Mouse (Mus musculus) forebrain, embryonic 15.5 days (tissue): ENCODE data around the gene Slc16a12. TPM values are rescaled to one million over a fixed set of nuclear protein-coding genes. Genes with fewer than 3 reads are reported as not detected.
A peak's percentile ranks its signal among the peaks of the same experiment; 100 is the strongest.
"Not testable (repeated sequence)": the region's sequence is repeated elsewhere in the genome, so short reads cannot be mapped to it uniquely, and the experiment has no call there.

Experiments
- ATAC-seq: fragments of 200-750 bp; cut with Nextera tagmentation; replicated peaks from 2 replicates; pipeline ENCODE4 v1.8.0; 2017; ENCODE audit warnings: mild to moderate bottlenecking, moderate TSS enrichment, moderate library complexity
- H3K27ac ChIP-seq: fragments of 300-500 bp; sonication (generic); replicated peaks from 2 replicates; pipeline ENCODE4 v1.5.1; 2015; ENCODE audit warnings: mild to moderate bottlenecking, inconsistent platforms
- H3K27me3 ChIP-seq: fragments of 300-500 bp; sonication (generic); 2 replicates; pipeline ENCODE4 v1.6.1; 2015; ENCODE audit warnings: inconsistent platforms
- H3K36me3 ChIP-seq: fragments of 300-500 bp; sonication (generic); 2 replicates; pipeline ENCODE4 v1.6.1; 2015; ENCODE audit warnings: mild to moderate bottlenecking, inconsistent platforms
- H3K4me1 ChIP-seq: fragments of 300-500 bp; sonication (generic); 2 replicates; pipeline ENCODE4 v1.6.1; 2015; ENCODE audit warnings: inconsistent platforms
- H3K4me2 ChIP-seq: fragments of 300-500 bp; sonication (generic); replicated peaks from 2 replicates; pipeline ENCODE4 v1.6.1; 2015; ENCODE audit warnings: mild to moderate bottlenecking, inconsistent platforms
- H3K4me3 ChIP-seq: fragments of 300-500 bp; sonication (generic); 2 replicates; pipeline ENCODE4 v1.5.1; 2015; ENCODE audit warnings: mild to moderate bottlenecking, inconsistent platforms
- H3K9ac ChIP-seq: fragments of 300-500 bp; sonication (generic); replicated peaks from 2 replicates; pipeline ENCODE4 v1.6.1; 2015; ENCODE audit warnings: mild to moderate bottlenecking, inconsistent platforms
- H3K9me3 ChIP-seq: fragments of 300-500 bp; sonication (generic); 2 replicates; pipeline ENCODE4 v1.6.1; 2016; ENCODE audit warnings: inconsistent platforms
- WGBS: fragments of 180-500 bp; shearing (Covaris S2); methylation state at CpG from one replicate; pipeline ENCODE4 v1.1.7; 2015; ENCODE audit warnings: mixed read lengths; 5-methylcytosine and 5-hydroxymethylcytosine counted together
- polyA plus RNA-seq: library from polyadenylated mRNA; unstranded; fragments of >200 nt; fragmentation: Nextera tagmentation; extraction: Ambion mirVana; gene quantifications from 2 replicates; pipeline ENCODE4 v1.2.1, GENCODE M21; 2015

Gene Slc16a12
- polyA plus RNA-seq, 1 experiment from 2014 or later, result 2.6 TPM

DNA sequence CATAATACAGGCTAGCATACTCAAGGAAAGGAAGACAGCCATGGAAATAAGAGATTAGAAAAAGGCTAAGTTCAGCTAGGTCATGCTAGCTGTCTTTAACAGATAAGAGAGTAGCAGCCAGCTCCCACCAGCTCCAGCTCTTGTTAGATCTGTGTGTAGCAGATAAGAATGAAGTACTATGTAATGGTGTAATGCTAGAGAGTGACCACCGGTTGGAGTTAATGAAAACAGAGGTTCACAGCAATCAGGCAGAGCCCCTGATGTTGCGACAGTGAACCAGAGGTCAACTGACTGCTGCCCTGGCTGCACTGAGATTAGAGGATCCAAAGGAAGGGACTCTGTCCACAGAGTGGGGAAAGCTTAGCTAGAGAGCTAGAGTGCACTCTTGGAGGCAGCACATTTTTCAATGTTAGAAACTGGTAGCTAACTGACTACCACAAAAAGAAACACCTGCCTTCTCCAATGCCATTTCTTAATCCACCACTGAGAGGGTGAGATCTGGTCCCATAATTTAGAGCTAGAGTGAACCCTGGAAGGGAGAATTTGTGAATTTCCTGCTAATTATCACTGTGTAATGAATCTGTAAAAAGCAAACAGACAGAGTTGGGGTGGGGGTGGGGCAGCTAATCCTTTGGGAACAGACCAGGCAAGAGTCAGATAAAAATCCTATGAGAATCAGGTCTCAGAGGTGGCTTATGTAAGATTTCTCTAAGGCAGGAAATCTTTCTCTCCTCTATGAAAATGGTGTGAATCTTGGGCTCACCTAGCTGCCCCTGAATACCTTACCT is 90.4 kb downstream of the Slc16a12 start:
- Histone ChIP-seq H3K27ac (no peak overlapping the region), H3K9me3 (no peaks in the 10 kb centered on the region), H3K36me3 (no peaks in the 10 kb centered on the region), H3K27me3 (no peaks in the 10 kb centered on the region), H3K9ac (no peak overlapping the region), H3K4me3 (no peak overlapping the region), H3K4me1 (no peaks in the 10 kb centered on the region), H3K4me2 (no peak overlapping the region)
- ATAC-seq, result no peak
- WGBS, result 33% methylated on average over 2 of the region's 2 CpGs

DNA sequence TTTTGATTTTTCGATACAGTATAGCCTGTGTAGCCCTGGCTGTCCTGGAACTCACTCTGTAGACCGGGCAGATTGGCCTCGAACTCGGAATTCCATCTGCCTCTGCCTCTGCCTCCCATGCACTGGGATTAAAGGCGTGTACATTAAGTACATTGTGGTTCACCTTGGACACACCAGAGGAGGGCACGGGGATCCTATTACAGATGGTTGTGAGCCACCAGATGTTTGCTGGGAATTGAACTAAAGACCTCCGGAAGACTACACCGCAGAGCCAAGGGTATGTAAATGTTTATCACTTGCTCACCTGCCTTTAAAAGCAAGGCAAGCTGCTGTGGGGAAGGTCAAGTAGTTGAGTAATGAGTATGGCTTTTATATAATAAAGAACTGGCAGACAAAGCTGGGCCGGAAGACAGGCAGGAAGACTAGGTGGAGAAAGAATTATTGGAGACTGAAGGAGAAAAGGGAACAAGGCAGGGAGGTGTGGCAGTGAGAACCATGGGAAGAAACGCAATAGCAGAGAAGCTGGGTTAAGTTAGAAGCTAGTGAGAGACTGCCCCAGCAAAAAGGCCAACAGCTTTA is 91.8 kb downstream of the Slc16a12 start:
- 88% methylated on average over 10 of the region's 10 CpGs for WGBS
- Histone ChIP-seq H3K36me3 (no peaks in the 10 kb centered on the region), H3K4me3 (no peak overlapping the region), H3K27me3 (no peaks in the 10 kb centered on the region), H3K9me3 (no peaks in the 10 kb centered on the region), H3K4me2 (no peak overlapping the region), H3K9ac (no peak overlapping the region), H3K27ac (no peak overlapping the region), H3K4me1 (no peaks in the 10 kb centered on the region)
- no peak for ATAC-seq

DNA sequence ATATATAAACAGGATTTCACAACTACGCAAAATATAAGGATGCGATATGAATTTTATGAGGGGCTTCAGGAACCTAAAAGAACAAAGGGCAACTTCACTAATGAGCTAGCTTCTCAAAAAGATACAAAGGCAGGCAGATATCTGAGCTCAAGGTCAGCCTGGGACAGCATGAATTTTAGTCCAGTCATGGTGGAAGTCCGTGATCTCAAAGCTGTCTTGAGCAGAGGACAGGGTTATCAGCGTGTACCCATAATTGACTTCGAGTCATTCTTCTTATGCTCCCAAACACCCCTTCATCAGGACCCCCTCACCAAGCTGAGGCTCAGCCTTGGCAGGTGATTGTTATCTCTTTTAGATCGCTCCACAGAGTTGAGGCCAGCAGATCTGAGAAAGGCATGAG is 96.1 kb downstream of the Slc16a12 start:
- Histone ChIP-seq H3K4me3 (no peak overlapping the region), H3K27me3 (no peaks in the 10 kb centered on the region), H3K36me3 (no peaks in the 10 kb centered on the region), H3K9ac (no peak overlapping the region), H3K4me2 (no peak overlapping the region), H3K9me3 (no peaks in the 10 kb centered on the region), H3K27ac (no peak overlapping the region), H3K4me1 (no peaks in the 10 kb centered on the region)
- ATAC-seq, result no peak
- 93% methylated on average over 6 of the region's 6 CpGs for WGBS

DNA sequence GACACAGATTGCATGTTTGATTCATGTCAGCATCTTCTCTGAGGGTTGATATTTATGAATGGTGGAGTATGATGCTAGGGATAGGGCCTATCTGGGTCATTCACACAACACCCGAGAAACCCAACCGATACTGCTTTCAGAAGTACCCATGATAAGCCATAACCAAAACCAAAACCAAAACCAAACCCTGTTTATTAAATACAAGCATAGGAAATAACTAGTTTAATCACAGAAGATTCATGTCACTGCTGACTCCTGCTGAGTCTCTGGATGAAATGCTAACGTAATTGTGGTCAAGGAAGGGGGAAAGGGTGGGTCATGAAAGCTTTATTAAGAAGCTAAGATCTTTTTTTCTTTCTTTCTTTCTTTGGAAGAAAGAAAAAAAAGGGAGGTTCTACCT is 96.8 kb downstream of the Slc16a12 start:
- Histone ChIP-seq H3K27ac (no peak overlapping the region), H3K9me3 (no peaks in the 10 kb centered on the region), H3K27me3 (no peaks in the 10 kb centered on the region), H3K4me2 (no peak overlapping the region), H3K9ac (no peak overlapping the region), H3K36me3 (no peaks in the 10 kb centered on the region), H3K4me1 (no peaks in the 10 kb centered on the region), H3K4me3 (no peak overlapping the region)
- ATAC-seq, result no peak
- 77% methylated on average over 3 of the region's 3 CpGs for WGBS

DNA sequence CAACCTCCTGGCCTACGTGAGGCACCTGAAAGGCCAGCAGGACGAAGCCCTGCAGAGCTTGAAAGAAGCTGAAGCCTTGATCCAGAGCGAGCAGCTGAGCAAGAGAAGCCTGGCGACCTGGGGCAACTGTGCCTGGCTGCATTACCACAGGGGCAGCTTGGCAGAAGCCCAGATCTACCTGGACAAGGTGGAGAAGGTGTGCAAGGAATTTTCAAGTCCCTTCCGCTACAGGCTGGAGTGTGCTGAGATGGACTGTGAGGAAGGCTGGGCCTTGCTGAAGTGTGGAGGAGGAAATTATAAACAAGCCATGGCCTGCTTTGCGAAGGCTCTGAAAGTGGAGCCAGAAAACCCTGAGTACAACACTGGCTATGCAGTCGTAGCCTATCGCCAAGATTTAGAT is 99.5 kb downstream of the Slc16a12 start:
- not testable (repeated sequence) for H3K4me3 ChIP-seq, H3K9ac ChIP-seq, H3K36me3 ChIP-seq, H3K27ac ChIP-seq, H3K4me1 ChIP-seq, ATAC-seq, H3K4me2 ChIP-seq, H3K9me3 ChIP-seq, H3K27me3 ChIP-seq
- 88% methylated on average over 8 of the region's 8 CpGs for WGBS

DNA sequence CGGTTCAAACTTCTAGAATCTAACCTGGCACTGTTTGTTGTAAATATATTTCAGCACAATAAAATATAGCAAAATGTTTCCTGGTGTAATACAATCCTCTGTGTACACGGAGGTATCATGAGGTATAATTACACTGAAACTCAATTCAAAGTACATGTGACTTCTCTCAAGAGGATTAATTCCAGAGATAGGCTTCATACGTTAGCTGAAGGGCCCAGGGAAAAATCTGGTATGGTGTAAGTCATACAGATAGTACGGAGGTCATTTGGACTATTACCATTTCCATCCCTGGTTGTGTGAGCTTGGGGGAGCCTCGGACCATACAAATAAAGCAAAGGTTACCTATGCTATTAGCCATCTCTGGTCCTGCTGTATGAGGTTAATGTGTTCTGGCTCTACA is 104.5 kb downstream of the Slc16a12 start:
- H3K4me1 ChIP-seq, result no peaks in the 10 kb centered on the region
- no peak overlapping the region for H3K4me3 ChIP-seq
- 84% methylated on average over 5 of the region's 5 CpGs for WGBS
- no peaks in the 10 kb centered on the region for H3K9me3 ChIP-seq
- H3K9ac ChIP-seq, result no peak overlapping the region
- no peaks in the 10 kb centered on the region for H3K36me3 ChIP-seq
- ATAC-seq, result no peak
- no peak overlapping the region for H3K4me2 ChIP-seq
- no peak overlapping the region for H3K27ac ChIP-seq
- no peaks in the 10 kb centered on the region for H3K27me3 ChIP-seq

DNA sequence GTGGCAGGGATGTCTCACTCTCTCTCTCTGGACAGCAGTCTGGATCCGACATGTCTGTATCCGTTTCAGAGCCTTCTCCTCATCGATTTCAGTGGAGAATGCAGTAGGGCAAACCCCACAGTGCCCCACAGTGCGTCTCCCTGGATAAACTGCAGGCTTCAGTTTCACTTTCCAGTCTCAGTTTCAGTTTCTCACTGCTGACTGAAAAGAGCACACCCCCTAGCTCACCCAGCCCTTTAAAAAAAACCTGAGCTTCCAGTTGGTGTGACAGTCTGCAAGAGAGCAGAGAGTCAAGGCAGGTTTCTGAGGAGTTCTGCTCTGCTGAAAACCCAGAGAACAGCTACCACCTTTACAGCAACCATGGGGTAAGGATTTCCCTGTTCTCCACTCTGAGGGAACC is 106.5 kb downstream of the Slc16a12 start, which contains the start of the genes Ifit1bl2 and Ifit1:
Ifit1bl2 (minus strand) TSS at position 121 of the 400 bp plus-strand sequence.
Ifit1 (plus strand) TSS at position 249 of the 400 bp plus-strand sequence.
- Histone ChIP-seq H3K27me3 (no peaks in the 10 kb centered on the region), H3K9me3 (no peaks in the 10 kb centered on the region), H3K4me2 (no peak within 1 kb of the TSS), H3K4me1 (no peaks in the 10 kb centered on the region), H3K36me3 (no peaks in the 10 kb centered on the region), H3K4me3 (no peak within 1 kb of the TSS), H3K9ac (no peak within 1 kb of the TSS), H3K27ac (no peak within 1 kb of the TSS)
- WGBS, result 57% methylated on average over 4 of the region's 4 CpGs
- no peak for ATAC-seq

DNA sequence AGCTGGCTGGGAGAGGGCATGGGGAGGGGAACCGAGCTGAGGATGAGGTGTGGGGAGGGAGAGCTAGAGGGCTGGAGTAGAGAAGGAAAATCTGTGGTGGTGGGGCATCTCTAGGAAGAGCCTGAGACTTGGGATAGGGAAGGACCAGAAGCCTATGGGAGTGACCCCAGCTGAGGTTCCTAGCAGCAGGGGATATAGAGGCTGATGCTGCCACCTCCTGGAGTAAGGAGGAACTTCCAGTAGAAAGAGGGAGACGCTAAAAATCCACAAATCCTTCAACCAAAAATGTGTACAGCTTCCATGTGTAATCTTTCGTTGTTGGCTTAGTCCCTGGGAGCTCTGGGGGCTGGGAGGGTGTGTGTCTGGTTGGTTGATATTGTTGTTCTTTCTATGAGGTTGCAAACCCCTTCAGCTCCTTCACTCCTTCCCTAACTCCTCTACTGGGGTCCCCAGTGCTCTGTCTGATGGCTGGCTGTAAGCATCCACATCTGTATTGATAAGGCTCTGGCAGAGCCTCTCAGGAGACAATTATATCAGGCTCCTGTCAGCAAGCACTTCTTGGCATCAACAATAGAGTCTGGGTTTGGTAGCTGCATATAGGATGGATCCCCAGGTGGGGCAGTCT is 110.0 kb downstream of the Slc16a12 start:
- Histone ChIP-seq H3K9ac (no peak overlapping the region), H3K27ac (no peak overlapping the region), H3K4me3 (no peak overlapping the region), H3K36me3 (no peaks in the 10 kb centered on the region), H3K4me2 (no peak overlapping the region), H3K9me3 (no peaks in the 10 kb centered on the region), H3K27me3 (no peaks in the 10 kb centered on the region), H3K4me1 (no peaks in the 10 kb centered on the region)
- WGBS, result 12% methylated on average over 3 of the region's 3 CpGs
- peak; percentile 83 for ATAC-seq

DNA sequence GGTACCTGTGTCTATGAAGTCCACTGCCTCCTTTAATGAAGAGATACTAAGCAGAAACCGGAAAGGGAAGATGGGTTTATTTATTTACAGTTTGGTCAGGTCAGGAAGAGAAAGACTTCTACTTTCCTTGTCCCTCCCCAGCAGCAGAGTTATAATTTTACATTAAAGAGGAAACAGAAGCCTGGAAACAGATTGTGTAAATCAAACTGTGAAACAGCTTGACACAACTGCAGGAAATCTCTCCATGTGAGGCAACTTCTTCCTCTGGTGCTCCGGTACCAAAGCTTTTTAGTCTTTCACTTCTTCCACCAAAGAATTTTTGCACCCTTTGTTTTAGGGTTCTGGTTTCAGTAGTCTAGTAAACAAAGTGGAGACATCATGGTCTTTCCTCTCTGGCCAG is 113.6 kb downstream of the Slc16a12 start:
- Histone ChIP-seq H3K27me3 (no peaks in the 10 kb centered on the region), H3K4me2 (no peak overlapping the region), H3K9me3 (no peaks in the 10 kb centered on the region), H3K36me3 (no peaks in the 10 kb centered on the region), H3K4me3 (no peak overlapping the region), H3K9ac (no peak overlapping the region), H3K4me1 (no peaks in the 10 kb centered on the region), H3K27ac (no peak overlapping the region)
- ATAC-seq, result no peak
- WGBS, result 78% methylated on average over 2 of the region's 2 CpGs

DNA sequence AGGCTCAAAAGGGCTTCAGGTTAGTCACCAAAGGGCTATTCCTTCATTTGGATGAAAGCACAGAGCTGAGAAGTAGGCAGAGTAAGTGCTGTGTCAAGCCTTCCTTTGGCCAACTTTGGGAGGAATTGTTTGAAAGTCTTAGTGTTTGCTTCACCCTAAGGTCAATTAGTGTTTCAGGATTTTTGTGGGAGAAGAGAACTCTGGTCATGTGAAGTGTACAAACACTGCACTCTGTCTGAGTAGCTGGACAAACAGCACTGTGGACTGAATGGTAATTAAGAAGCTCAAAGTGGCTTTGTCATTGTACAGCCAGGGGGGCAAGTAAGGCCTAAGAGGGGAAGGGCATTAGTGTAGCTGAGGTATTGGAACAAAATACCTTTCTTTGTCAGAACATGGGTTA is 115.6 kb downstream of the Slc16a12 start:
- Histone ChIP-seq H3K27ac (no peak overlapping the region), H3K27me3 (no peaks in the 10 kb centered on the region), H3K4me2 (no peak overlapping the region), H3K9ac (no peak overlapping the region), H3K4me1 (no peaks in the 10 kb centered on the region), H3K4me3 (no peak overlapping the region), H3K36me3 (no peaks in the 10 kb centered on the region), H3K9me3 (no peaks in the 10 kb centered on the region)
- no peak for ATAC-seq

DNA sequence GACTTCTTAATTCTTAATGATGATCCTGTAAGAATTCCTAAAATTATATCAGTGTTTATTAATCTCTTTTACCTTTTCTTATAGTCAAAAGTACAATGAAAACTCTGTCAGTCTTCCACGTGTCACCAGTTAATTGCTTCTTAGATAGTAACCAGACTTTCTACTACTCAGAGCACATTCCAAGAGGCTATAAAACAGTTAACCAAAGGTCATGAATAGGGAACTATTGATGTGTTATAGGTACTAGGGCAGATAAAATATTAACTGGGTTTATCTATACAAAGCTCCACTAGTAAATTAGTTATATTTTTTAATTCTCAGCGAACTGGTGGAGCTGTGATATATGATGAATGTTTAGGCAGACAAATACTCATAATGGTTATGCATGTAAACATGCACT is 119.6 kb downstream of the Slc16a12 start:
- Histone ChIP-seq H3K27me3 (no peaks in the 10 kb centered on the region), H3K27ac (no peak overlapping the region), H3K9me3 (no peaks in the 10 kb centered on the region), H3K4me1 (no peaks in the 10 kb centered on the region), H3K4me2 (no peak overlapping the region), H3K4me3 (no peak overlapping the region), H3K9ac (no peak overlapping the region), H3K36me3 (no peaks in the 10 kb centered on the region)
- WGBS, result 78% methylated on average over 2 of the region's 2 CpGs
- no peak for ATAC-seq

DNA sequence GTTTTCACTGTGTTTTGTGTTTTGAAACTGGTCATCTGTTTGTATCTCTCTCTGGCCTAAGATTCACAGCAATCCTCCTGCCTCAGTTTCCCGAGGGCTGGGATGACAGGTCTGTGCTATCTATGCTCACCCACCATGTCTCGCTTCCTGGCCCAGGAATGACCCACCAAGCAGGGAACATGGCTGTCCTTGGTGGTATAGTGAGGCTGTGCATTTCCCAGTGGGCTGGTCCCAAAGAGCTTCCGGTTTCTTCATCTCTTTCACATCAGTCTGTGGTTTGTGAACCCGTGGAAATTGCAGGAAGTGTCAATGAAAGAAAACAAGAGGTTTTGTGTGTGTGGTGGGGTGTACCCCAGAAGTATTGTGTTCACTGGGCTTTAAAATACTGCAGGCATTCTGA is 122.4 kb downstream of the Slc16a12 start:
- Histone ChIP-seq H3K4me2 (no peak overlapping the region), H3K4me3 (no peak overlapping the region), H3K4me1 (no peaks in the 10 kb centered on the region), H3K9me3 (no peaks in the 10 kb centered on the region), H3K36me3 (no peaks in the 10 kb centered on the region), H3K9ac (no peak overlapping the region), H3K27ac (no peak overlapping the region), H3K27me3 (no peaks in the 10 kb centered on the region)
- ATAC-seq, result no peak
- WGBS, result 84% methylated on average over 4 of the region's 4 CpGs
